Mouse (Mus musculus) neural tube, embryonic 15.5 days (tissue): ENCODE measurements at regions not wholly inside any gene's neighbourhood (a gene's known extent, or its start where the extent isn't known, plus 50 kb on each side); places are given as distances from the start of the nearest gene placed in this dataset.

Source experiments
- ATAC-seq: fragments of 200-750 bp; cut with Nextera tagmentation; 2 replicates; pipeline ENCODE4 v1.8.0; 2017; ENCODE audit warnings: mild to moderate bottlenecking, moderate TSS enrichment, moderate library complexity; ENCODE audit not compliant: low FRiP score
- H3K27ac ChIP-seq: fragments of 300-500 bp; sonication (generic); replicated peaks from 2 replicates; pipeline ENCODE4 v1.5.1; 2015; ENCODE audit warnings: mild to moderate bottlenecking, inconsistent platforms
- H3K27me3 ChIP-seq: fragments of 300-500 bp; sonication (generic); replicated peaks from 2 replicates; pipeline ENCODE4 v1.6.1; 2015; ENCODE audit warnings: inconsistent platforms
- H3K36me3 ChIP-seq: fragments of 300-500 bp; sonication (generic); 2 replicates; pipeline ENCODE4 v1.6.1; 2015; ENCODE audit warnings: inconsistent platforms
- H3K4me1 ChIP-seq: fragments of 300-500 bp; sonication (generic); 2 replicates; pipeline ENCODE4 v1.6.1; 2015; ENCODE audit warnings: inconsistent platforms
- H3K4me2 ChIP-seq: fragments of 300-500 bp; sonication (generic); 2 replicates; pipeline ENCODE4 v1.6.1; 2015; ENCODE audit warnings: inconsistent platforms, mild to moderate bottlenecking, moderate library complexity
- H3K4me3 ChIP-seq: fragments of 300-500 bp; sonication (generic); replicated peaks from 2 replicates; pipeline ENCODE4 v1.5.1; 2015; ENCODE audit warnings: mild to moderate bottlenecking, inconsistent platforms
- H3K9ac ChIP-seq: fragments of 300-500 bp; sonication (generic); replicated peaks from 2 replicates; pipeline ENCODE4 v1.6.1; 2015; ENCODE audit warnings: mild to moderate bottlenecking, inconsistent platforms
- H3K9me3 ChIP-seq: fragments of 300-500 bp; sonication (generic); replicated peaks from 2 replicates; pipeline ENCODE4 v1.6.1; 2016; ENCODE audit warnings: inconsistent platforms
- WGBS: fragments of 180-500 bp; shearing (Covaris S2); methylation state at CpG from one replicate; pipeline ENCODE4 v1.1.7; 2015; ENCODE audit warnings: mixed read lengths; 5-methylcytosine and 5-hydroxymethylcytosine counted together

- no peak for ATAC-seq
- no peaks in the 10 kb centered on the region for H3K9me3 ChIP-seq
- H3K27me3 ChIP-seq: no peaks in the 10 kb centered on the region
- no peak overlapping the region for H3K9ac ChIP-seq
- H3K4me3 ChIP-seq: no peak overlapping the region
- H3K4me2 ChIP-seq: no peak overlapping the region
- WGBS: 93% methylated on average over 4 of the region's 4 CpGs
- no peak overlapping the region for H3K27ac ChIP-seq
- no peaks in the 10 kb centered on the region for H3K36me3 ChIP-seq
- no peaks in the 10 kb centered on the region for H3K4me1 ChIP-seq
Measured at GRCm38 (mm10) chr1:149672571-149672970, 288.5 kb downstream of the Pla2g4a start.

DNA sequence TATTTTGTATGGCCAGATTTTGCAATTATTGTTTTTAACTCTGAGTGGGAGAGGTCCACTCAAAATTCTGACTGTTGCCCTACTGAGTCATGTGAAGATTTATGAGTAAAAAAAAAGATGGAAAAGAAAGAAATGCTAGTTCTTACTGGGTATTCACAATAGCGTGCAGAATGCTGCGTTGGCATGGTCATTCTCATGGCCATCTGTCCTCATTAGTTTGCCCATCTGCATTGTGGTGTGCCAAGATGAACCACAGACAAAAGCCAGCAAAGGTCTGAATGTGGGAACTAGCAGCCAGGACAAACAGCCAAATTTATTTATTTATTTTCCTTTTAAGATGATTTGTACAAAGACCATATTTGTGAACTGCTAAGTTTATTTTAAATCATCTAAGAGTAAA, 289.0 kb downstream of the Pla2g4a start:
- H3K27ac ChIP-seq: no peak overlapping the region
- 63% methylated on average over 2 of the region's 2 CpGs for WGBS

GRCm38 (mm10) chr1:149671091-149671490, 290.0 kb downstream of the Pla2g4a start:
- no peak; the same call in 1 of the 2 replicates for ATAC-seq
- H3K4me3 ChIP-seq: no peak overlapping the region
- H3K36me3 ChIP-seq: no peaks in the 10 kb centered on the region
- no peaks in the 10 kb centered on the region for H3K27me3 ChIP-seq
- H3K9me3 ChIP-seq: no peaks in the 10 kb centered on the region
- no peak overlapping the region for H3K9ac ChIP-seq
- 41% methylated on average over 3 of the region's 3 CpGs for WGBS
- no peak overlapping the region for H3K4me2 ChIP-seq
- no peaks in the 10 kb centered on the region for H3K4me1 ChIP-seq
- no peak overlapping the region for H3K27ac ChIP-seq

More for the DNA sequence above, 289.0 kb downstream of the Pla2g4a start:
- Histone ChIP-seq H3K9me3 (no peaks in the 10 kb centered on the region), H3K4me1 (no peaks in the 10 kb centered on the region), H3K36me3 (no peaks in the 10 kb centered on the region), H3K4me3 (no peak overlapping the region), H3K27me3 (no peaks in the 10 kb centered on the region), H3K9ac (no peak overlapping the region), H3K4me2 (no peak overlapping the region)
- no peak for ATAC-seq
